Mouse (Mus musculus): ENCODE measurements around the gene Klhdc2.

Klhdc2 gene

DNA sequence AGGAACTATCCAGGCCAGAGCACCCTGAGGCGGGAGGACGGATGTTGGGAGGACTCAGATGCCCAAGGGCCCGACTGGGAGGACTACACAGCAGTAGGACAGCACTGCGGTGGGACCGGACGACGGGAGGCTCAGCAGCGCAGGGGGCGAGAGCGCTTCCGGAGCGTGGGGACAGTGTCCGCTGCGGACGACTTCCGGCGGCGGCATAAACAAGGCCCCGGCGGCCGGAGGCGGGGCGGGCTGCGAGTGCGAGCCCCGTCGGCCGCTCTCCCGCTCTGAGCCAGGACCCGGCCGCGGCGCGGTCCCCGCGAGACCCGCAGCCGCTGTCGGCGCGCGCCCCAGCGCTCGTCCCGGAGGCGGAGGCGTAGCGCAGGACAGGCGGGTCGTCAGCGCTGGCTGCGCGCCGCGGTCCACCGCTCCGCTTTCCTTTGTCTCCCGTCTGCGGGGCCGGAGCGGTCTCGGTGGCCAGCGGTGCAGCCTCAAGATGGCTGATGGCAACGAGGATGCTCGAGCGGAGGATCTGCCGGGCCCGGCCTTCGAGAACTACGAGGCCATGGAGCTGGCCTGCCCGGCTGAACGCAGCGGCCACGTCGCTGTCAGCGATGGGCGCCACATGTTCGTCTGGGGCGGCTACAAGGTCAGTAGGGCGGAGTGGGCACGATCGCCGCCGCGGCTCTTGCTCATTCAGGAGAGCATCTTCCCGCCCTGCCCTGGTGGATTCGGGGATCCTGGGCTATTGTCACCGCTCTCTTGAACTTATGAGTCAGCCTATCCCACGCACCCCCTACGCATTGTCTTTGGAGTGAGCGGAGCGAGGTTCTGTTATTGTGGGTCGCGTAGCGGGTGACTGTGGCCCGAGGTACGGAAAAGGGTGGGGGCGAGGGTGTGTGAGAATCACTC lies at the start of gene Klhdc2:
TSS of gene Klhdc2 (plus strand) at position 171 of the 900 bp plus-strand sequence.
- peak; percentile 95 for DNase-seq

DNA sequence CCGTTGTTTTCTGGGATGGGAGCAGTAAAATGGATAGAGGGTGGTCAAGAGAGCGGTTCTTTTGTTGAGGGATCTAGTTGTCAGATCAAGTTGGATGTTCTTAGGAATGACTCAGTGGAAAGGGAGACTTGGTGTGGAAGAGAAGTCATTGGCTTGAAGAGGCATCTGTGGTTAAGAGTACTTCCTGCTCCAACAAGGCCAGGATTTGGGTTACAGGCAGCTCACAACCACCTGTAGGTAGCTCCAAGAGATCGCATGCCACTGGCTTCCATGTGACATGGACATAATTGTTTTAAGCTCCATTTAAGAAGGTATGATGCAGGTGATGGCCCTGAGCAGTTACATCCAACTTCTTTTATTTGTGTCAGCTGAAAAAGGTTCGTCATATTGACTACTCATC lies 46.7 kb upstream of the Klhdc2 start:
- DNase-seq: no peak

GRCm38 (mm10) chr12:69250756-69251155 lies 45.7 kb upstream of the Klhdc2 start:
- DNase-seq: no peak

DNA sequence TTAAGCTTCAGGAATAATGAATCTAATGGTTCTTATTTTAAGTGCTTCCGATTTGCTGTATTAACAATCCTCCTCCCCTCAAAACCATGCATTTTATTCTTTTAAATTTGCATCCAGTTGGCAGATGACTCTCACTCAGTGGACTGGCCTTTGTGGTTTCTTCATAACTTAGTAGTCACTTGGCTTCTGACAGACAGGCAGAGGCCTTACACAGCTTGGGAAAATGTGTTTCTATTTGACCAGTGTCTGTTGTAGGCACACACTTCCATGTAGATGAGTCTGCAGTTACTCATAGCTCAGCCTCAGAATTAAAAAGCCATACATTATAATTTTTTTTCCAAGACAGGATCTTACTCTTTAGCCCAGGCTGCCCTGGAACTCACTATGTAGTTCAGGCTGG lies 42.7 kb upstream of the Klhdc2 start:
- DNase-seq: no peak

GRCm38 (mm10) chr12:69257836-69258235 lies 38.6 kb upstream of the Klhdc2 start:
- no peak for DNase-seq

DNA sequence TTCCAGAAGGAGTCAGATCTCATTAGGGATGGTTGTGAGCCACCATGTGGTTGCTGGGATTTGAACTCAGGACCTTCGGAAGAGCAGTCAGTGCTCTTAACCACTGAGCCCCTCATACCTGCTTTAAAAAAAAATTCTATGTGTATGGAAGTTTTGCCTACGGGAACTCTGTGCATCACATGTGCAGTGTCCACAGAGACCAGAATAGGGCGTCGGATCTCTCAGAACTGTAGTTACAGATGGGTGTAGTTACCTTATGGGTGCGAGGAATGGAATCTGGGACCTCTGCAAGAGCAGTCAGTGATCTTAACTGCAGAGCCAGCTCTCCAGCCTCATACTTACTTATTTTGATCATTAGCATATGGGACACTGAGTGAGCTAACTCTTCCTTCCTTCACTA lies 34.2 kb upstream of the Klhdc2 start:
- DNase-seq: no peak

GRCm38 (mm10) chr12:69265031-69265430 lies 31.4 kb upstream of the Klhdc2 start:
- DNase-seq: peak; percentile 24

DNA sequence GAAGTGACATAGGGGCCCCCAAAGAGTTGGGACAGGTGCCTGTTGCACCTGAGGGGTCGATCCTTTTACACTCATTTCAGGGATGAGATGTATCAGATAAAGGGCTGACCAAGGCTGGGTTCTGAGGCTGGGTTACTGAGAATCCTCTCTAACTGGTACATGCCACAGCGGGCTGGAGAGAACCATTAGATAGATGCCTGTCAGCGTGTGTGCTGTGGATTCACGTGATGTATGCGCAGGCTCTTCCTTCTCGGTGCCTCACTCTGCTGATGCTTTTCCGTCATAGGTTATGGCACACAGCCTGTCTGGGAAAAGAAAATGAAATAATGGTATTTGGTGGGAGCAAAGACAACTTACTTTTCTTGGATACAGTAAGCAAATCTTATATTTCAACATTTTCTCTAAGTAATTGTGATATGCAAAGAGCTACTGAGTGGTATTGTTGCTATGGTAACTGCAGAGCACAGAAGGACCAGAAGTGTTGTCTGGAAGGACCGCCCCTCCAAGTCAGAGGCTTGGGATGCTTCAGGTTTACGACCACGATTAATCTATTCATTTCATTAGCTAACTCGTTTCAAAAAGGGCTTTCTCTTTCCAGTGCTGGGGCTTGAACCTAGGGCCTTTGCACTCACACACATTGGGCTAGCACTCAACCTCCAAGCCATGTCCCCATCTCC lies 28.4 kb upstream of the Klhdc2 start:
- DNase-seq: no peak

DNA sequence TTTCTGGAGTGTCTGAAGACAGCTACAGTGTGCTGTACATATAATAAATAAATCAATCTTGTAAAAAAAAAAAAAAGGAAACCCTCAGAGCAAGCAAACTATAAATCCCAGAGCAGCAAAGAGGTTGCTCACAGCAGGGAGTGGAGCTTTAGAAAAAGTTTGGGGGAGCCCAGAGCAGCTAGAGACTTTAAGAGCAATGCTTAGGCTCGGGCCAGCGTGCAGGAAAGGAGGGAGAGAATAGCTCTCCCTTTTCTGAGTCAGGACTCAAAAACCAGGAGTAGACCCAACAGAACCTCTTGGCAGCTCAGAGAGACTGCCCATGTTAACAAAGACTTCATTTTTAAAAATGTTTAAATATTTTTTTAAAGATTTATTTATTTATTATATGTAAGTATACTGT lies 27.5 kb upstream of the Klhdc2 start:
- DNase-seq: no peak

GRCm38 (mm10) chr12:69279931-69280469 lies 16.5 kb upstream of the Klhdc2 start:
- no peak for DNase-seq

GRCm38 (mm10) chr12:69280915-69281314 lies 15.6 kb upstream of the Klhdc2 start:
- no peak for DNase-seq

DNA sequence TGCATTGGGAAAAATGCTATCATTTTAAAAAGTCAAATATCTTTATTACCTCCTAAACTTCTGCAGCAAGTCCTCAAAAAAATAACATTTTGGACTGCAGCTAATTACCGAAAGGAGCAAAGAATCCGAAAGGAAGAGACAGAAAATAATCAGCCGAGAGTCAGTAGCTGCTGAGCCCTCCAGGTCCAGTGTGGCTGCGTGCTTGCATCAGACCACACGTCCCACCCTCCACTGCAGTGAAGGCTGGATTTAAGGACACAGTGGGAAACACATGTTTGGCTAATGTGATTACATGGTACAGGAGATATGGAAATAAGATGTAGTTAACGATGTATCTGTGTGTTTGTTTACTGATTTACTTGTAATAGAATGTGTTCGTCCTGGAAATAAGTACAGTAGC lies 13.3 kb upstream of the Klhdc2 start:
- no peak for DNase-seq

DNA sequence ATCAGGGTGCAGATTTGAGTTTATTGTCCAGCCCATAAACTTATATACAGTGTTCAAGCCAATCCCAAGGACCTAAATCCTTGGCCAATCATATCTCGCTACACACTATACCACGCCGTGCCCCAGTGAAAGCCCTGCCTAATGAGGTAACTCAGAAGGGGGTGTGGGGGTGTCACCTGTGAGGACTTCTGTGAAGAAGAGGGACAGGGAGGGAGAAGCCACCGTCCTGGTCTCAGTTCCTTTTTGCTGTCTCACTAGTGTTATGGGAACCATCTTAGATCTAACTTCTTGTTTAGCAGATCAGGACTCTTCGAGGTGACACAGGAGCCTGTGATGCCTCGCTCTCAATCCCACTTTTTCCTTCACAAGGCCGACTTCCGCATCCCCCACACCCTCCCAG lies 8.9 kb upstream of the Klhdc2 start:
- DNase-seq: no peak

DNA sequence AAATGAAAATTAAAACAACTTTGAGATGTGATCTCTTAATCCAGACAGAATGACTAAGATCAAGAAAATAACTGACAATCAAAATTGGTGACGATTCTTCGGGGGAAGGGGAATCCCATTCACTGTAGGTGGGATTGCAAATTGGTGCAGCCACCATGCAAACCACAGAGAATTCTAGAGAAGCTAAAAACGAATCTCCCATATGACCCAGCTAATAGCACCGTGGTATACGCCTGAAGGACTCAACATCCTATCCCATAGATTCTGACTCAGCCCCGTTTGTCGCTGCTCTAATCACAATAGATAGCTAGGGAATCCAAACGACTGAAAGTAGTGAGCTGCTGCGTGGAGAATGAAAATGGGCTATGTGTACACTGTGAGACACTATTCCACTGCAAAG lies 7.8 kb upstream of the Klhdc2 start:
- no peak for DNase-seq

- no peak for DNase-seq
These were observed 4.1 kb upstream of the Klhdc2 start for GRCm38 (mm10) chr12:69292401-69292800.

GRCm38 (mm10) chr12:69293815-69294214 lies 2.7 kb upstream of the Klhdc2 start:
- no peak for DNase-seq

GRCm38 (mm10) chr12:69294936-69295335 lies 1.5 kb upstream of the Klhdc2 start:
- no peak for DNase-seq

DNA sequence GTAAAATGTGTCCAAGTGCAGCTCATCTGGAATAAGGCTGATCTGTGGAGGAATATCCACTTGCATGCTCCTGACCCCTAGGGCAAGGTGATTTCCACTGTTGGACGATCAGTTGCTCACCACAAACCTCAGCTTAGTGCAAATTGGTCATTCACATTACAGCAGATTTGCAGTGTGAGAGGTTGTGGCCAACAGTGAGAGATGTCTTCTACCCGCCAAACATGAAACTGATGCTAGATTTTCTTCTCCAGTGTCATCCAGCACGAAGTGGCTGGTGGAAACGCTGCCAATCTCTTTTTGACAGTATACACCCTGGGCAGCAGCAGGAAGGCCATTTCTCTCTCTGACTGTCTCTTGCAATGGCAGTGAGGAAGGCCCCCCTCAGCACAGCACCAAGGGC lies 830 bp upstream of the Klhdc2 start:
- DNase-seq: no peak

DNA sequence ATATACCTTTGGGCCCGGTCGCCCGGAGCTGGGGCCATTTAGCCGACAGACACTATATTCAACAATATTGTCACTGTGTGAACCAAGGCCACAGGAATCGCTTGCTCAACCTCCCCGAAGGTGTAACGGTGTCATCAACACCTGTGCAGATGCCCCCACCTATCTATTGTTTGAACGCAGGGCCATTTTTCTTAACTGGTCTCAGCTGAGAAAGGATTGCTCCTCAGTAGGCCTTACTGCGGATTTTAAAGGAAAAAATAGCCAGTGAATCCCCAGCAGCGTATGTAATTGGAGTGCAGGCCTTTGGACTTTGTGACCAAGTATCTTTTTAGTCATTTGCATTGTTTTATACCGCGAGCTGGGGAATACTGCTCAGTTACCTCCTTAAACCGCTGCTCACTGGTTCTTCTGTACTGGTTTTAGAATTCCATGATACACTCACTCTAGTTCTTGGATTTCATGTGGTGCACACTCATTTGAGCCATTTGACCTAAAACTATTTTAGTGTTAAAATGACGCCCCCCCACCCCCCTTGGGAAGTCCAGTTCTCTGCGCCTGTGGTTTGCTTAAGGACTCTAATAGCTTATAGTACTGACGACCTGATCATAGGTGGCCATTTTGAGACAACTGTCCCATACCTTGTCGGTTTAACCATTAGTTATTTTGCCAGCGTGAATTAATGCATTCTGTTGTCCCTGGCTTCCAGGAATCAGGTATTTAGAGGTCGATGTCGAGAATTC lies 1.1 kb downstream of the Klhdc2 start:
- peak; percentile 11 for DNase-seq

- DNase-seq: no peak
These were observed 1.8 kb downstream of the Klhdc2 start for GRCm38 (mm10) chr12:69298281-69298680.

DNA sequence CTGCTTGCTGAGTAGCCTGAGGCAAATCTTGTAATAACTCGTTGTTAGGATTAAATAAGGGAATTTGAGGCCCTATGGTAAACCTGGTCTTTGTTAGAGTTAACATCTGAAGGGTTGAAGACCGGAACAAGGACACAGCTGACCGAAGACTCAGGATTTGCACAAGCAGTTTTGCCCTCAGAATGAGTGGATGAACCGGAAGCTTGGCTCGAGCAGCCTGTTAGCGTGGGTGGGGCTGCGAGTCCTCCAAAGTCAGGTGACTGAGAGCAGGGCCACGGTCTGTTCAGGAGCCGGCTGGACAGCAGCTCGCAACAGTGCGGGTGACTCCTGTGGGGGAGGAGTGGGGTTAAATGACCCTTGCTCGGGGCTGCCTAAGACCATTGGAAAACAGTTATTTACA lies 2.8 kb downstream of the Klhdc2 start:
- DNase-seq: peak; percentile 8

GRCm38 (mm10) chr12:69299831-69300230 lies 3.4 kb downstream of the Klhdc2 start:
- DNase-seq: no peak

- no peak for DNase-seq
These were observed 3.9 kb downstream of the Klhdc2 start for GRCm38 (mm10) chr12:69300391-69300790.

Data from retina, postnatal 1 day (tissue).